Mouse (Mus musculus): Measurements from ENCODE around the gene Rpap1. TPM values are rescaled to one million over a fixed set of nuclear protein-coding genes. Genes with fewer than 3 reads are reported as not detected.

Rpap1 gene
- 10 to 100 TPM in 1 of 2 experiments, 1 to 10 TPM in 1; 8.4 to 12.4 TPM for total RNA-seq (2023)

GRCm38 (mm10) chr2:119787206-119787883 is at the start of gene Rpap1:
Rpap1 (minus strand) TSS chr2:119787537.

GRCm38 (mm10) chr2:119797279-119797783 is 10.0 kb upstream of the Rpap1 start, which contains the start of gene Tyro3:
Tyro3 (plus strand) TSS chr2:119797733.

GRCm38 (mm10) chr2:119760251-119760650 is 27.1 kb downstream of the Rpap1 start, which contains the start of gene Ltk:
Ltk (minus strand) TSS chr2:119760431.

GRCm38 (mm10) chr2:119741581-119742411 is 45.5 kb downstream of the Rpap1 start, which contains the start of gene Itpka:
Itpka (plus strand) TSS chr2:119742337.

Other genes with a start within 250 kb of the Rpap1 start
- gene Exd1, start 239.9 kb downstream of the Rpap1 start, total RNA-seq (2023), result under 1 TPM; 0.26 to 0.33 TPM
- gene Chp1, start 239.8 kb downstream of the Rpap1 start, total RNA-seq (2023), result 100 to 1,000 TPM; 152 to 181 TPM
- gene Nusap1, start 169.2 kb downstream of the Rpap1 start, total RNA-seq (2023), result 10 to 100 TPM; 39.5 to 47.6 TPM
- 10 to 100 TPM in 1 of 2 experiments, 1 to 10 TPM in 1; 9.8 to 12.9 TPM for gene Oip5, start 169.1 kb downstream of the Rpap1 start, total RNA-seq (2023)
- gene Ndufaf1, start 124.7 kb downstream of the Rpap1 start, total RNA-seq (2023), result 1 to 10 TPM; 7.0 to 8.1 TPM
- 10 to 100 TPM; 29.0 to 29.8 TPM for gene Rtf1, start 112.5 kb downstream of the Rpap1 start, total RNA-seq (2023)
- gene Itpka, start 45.2 kb downstream of the Rpap1 start, total RNA-seq (2023), result not detected
- not detected for gene Ltk, start 27.1 kb downstream of the Rpap1 start, total RNA-seq (2023)
- gene Tyro3, start 10.2 kb upstream of the Rpap1 start, total RNA-seq (2023), result under 1 TPM; 0.15 to 0.22 TPM
- gene Mga, start 109.7 kb upstream of the Rpap1 start, total RNA-seq (2023), result 10 to 100 TPM; 31.3 to 40.0 TPM
- gene Mapkbp1, start 185.2 kb upstream of the Rpap1 start, total RNA-seq (2023), result 1 to 10 TPM; 6.4 to 7.3 TPM
- 1 to 10 TPM; 4.8 to 6.8 TPM for gene Jmjd7, start 239.9 kb upstream of the Rpap1 start, total RNA-seq (2023)
- 1 to 10 TPM; 1.1 to 1.6 TPM for gene Gm28042, start 240.0 kb upstream of the Rpap1 start, total RNA-seq (2023)
- gene Pla2g4b, start 245.9 kb upstream of the Rpap1 start, total RNA-seq (2023), result 1 to 10 TPM in 1 of 2 experiments, under 1 TPM in 1; 0.48 to 1.9 TPM